Mouse (Mus musculus): ENCODE measurements at regions not wholly inside any gene's neighbourhood (a gene's known extent, or its start where the extent isn't known, plus 50 kb on each side); places are given as distances from the start of the nearest gene placed in this dataset.

GRCm38 (mm10) chr6:148584126-148584525, 139.9 kb upstream of the Tmtc1 start:
- DNase-seq = no peak
- Histone ChIP-seq H3K4me1 (ENCODE audit: control insufficient read depth, insufficient read depth, low read length) (no peaks in the 10 kb centered on the region), H3K4me3 (replicated peaks; ENCODE audit: extremely low read depth, low read depth, low read length) (no peak overlapping the region)
- no peak for TF ChIP-seq POLR2A (IDR thresholded peaks at IDR 0.05; ENCODE audit: borderline replicate concordance, extremely low read depth, low read depth, low read length)
- no peak for TF ChIP-seq CTCF (IDR thresholded peaks at IDR 0.05; ENCODE audit: insufficient read depth, low read length)
- 85% methylated on average over 2 of the region's 2 CpGs for WGBS

- Histone ChIP-seq H3K4me1 (ENCODE audit: control insufficient read depth, insufficient read depth, low read length) (no peaks in the 10 kb centered on the region), H3K4me3 (replicated peaks; ENCODE audit: extremely low read depth, low read depth, low read length) (no peak overlapping the region)
- no peak for TF ChIP-seq POLR2A (IDR thresholded peaks at IDR 0.05; ENCODE audit: borderline replicate concordance, extremely low read depth, low read depth, low read length)
- no peak for TF ChIP-seq CTCF (IDR thresholded peaks at IDR 0.05; ENCODE audit: insufficient read depth, low read length)
- 57% methylated on average over 3 of the region's 3 CpGs for WGBS
- DNase-seq = no peak
Measured at GRCm38 (mm10) chr6:148578281-148578680, 134.1 kb upstream of the Tmtc1 start.

- no peak for TF ChIP-seq POLR2A (IDR thresholded peaks at IDR 0.05; ENCODE audit: borderline replicate concordance, extremely low read depth, low read depth, low read length)
- TF ChIP-seq CTCF (IDR thresholded peaks at IDR 0.05; ENCODE audit: insufficient read depth, low read length) = no peak
- H3K4me3 ChIP-seq (replicated peaks; ENCODE audit: extremely low read depth, low read depth, low read length) = no peak overlapping the region
- no peaks in the 10 kb centered on the region for H3K4me1 ChIP-seq (ENCODE audit: control insufficient read depth, insufficient read depth, low read length)
- WGBS = 73% methylated on average over 3 of the region's 3 CpGs
- no peak for DNase-seq
Measured at GRCm38 (mm10) chr6:148577663-148578062, 133.5 kb upstream of the Tmtc1 start.

- Histone ChIP-seq H3K4me3 (replicated peaks; ENCODE audit: extremely low read depth, low read depth, low read length) (no peak overlapping the region), H3K4me1 (ENCODE audit: control insufficient read depth, insufficient read depth, low read length) (no peaks in the 10 kb centered on the region)
- no peak for DNase-seq
- WGBS = 85% methylated on average over 7 of the region's 7 CpGs
- TF ChIP-seq POLR2A (IDR thresholded peaks at IDR 0.05; ENCODE audit: borderline replicate concordance, extremely low read depth, low read depth, low read length) (no peak), CTCF (IDR thresholded peaks at IDR 0.05; ENCODE audit: insufficient read depth, low read length) (no peak)
Measured at GRCm38 (mm10) chr6:148574742-148575453, 130.7 kb upstream of the Tmtc1 start.

- H3K4me3 ChIP-seq (replicated peaks; ENCODE audit: extremely low read depth, low read depth, low read length) = no peak overlapping the region
- no peaks in the 10 kb centered on the region for H3K4me1 ChIP-seq (ENCODE audit: control insufficient read depth, insufficient read depth, low read length)
- no peak for DNase-seq
- WGBS = 60% methylated on average over 5 of the region's 5 CpGs
- TF ChIP-seq POLR2A (IDR thresholded peaks at IDR 0.05; ENCODE audit: borderline replicate concordance, extremely low read depth, low read depth, low read length) (no peak), CTCF (IDR thresholded peaks at IDR 0.05; ENCODE audit: insufficient read depth, low read length) (no peak)
Measured at GRCm38 (mm10) chr6:148572201-148572600, 128.0 kb upstream of the Tmtc1 start.

GRCm38 (mm10) chr6:148571651-148572050, 127.5 kb upstream of the Tmtc1 start:
- WGBS = 33% methylated on average over 3 of the region's 3 CpGs

GRCm38 (mm10) chr6:148564146-148564545, 120.0 kb upstream of the Tmtc1 start:
- DNase-seq = no peak
- H3K4me3 ChIP-seq (replicated peaks; ENCODE audit: extremely low read depth, low read depth, low read length) = no peak overlapping the region
- no peak for TF ChIP-seq CTCF (IDR thresholded peaks at IDR 0.05; ENCODE audit: insufficient read depth, low read length)
- no peak for TF ChIP-seq POLR2A (IDR thresholded peaks at IDR 0.05; ENCODE audit: borderline replicate concordance, extremely low read depth, low read depth, low read length)
- 79% methylated on average over 2 of the region's 2 CpGs for WGBS
- no peaks in the 10 kb centered on the region for H3K4me1 ChIP-seq (ENCODE audit: control insufficient read depth, insufficient read depth, low read length)

More at GRCm38 (mm10) chr6:148571651-148572050, 127.5 kb upstream of the Tmtc1 start:
- TF ChIP-seq POLR2A (IDR thresholded peaks at IDR 0.05; ENCODE audit: borderline replicate concordance, extremely low read depth, low read depth, low read length) = no peak
- TF ChIP-seq CTCF (IDR thresholded peaks at IDR 0.05; ENCODE audit: insufficient read depth, low read length) = no peak
- Histone ChIP-seq H3K4me1 (ENCODE audit: control insufficient read depth, insufficient read depth, low read length) (no peaks in the 10 kb centered on the region), H3K4me3 (replicated peaks; ENCODE audit: extremely low read depth, low read depth, low read length) (no peak overlapping the region)
- DNase-seq = no peak

GRCm38 (mm10) chr6:148562206-148562708, 118.1 kb upstream of the Tmtc1 start:
- WGBS = 31% methylated on average over 2 of the region's 2 CpGs
- Histone ChIP-seq H3K4me1 (ENCODE audit: control insufficient read depth, insufficient read depth, low read length) (no peaks in the 10 kb centered on the region), H3K4me3 (replicated peaks; ENCODE audit: extremely low read depth, low read depth, low read length) (no peak overlapping the region)
- TF ChIP-seq POLR2A (IDR thresholded peaks at IDR 0.05; ENCODE audit: borderline replicate concordance, extremely low read depth, low read depth, low read length) (no peak), CTCF (IDR thresholded peaks at IDR 0.05; ENCODE audit: insufficient read depth, low read length) (no peak)
- no peak for DNase-seq

- no peak for DNase-seq
- Histone ChIP-seq H3K4me1 (ENCODE audit: control insufficient read depth, insufficient read depth, low read length) (no peaks in the 10 kb centered on the region), H3K4me3 (replicated peaks; ENCODE audit: extremely low read depth, low read depth, low read length) (no peak overlapping the region)
- TF ChIP-seq CTCF (IDR thresholded peaks at IDR 0.05; ENCODE audit: insufficient read depth, low read length) = no peak
- no peak for TF ChIP-seq POLR2A (IDR thresholded peaks at IDR 0.05; ENCODE audit: borderline replicate concordance, extremely low read depth, low read depth, low read length)
- 64% methylated on average over 2 of the region's 2 CpGs for WGBS
Measured at GRCm38 (mm10) chr6:148556484-148556871, 112.3 kb upstream of the Tmtc1 start.

All from lung, adult 2 months (tissue).